Mouse (Mus musculus) neutrophil, adult 59 days (primary cell): ENCODE data around the gene Tmem40. TPM values are rescaled to one million over a fixed set of nuclear protein-coding genes. Genes with fewer than 3 reads are reported as not detected.

ENCODE experiments used
- total RNA-seq, 2 experiments: library from RNA; stranded (reverse); gene quantifications; 1 replicate in 1 of 2; 2 replicates in 1 of 2; pipeline ENCODE4 v1.2.4; 2023

The Tmem40 gene
- total RNA-seq, result 10 to 100 TPM; 52.4 to 60.3 TPM

DNA sequence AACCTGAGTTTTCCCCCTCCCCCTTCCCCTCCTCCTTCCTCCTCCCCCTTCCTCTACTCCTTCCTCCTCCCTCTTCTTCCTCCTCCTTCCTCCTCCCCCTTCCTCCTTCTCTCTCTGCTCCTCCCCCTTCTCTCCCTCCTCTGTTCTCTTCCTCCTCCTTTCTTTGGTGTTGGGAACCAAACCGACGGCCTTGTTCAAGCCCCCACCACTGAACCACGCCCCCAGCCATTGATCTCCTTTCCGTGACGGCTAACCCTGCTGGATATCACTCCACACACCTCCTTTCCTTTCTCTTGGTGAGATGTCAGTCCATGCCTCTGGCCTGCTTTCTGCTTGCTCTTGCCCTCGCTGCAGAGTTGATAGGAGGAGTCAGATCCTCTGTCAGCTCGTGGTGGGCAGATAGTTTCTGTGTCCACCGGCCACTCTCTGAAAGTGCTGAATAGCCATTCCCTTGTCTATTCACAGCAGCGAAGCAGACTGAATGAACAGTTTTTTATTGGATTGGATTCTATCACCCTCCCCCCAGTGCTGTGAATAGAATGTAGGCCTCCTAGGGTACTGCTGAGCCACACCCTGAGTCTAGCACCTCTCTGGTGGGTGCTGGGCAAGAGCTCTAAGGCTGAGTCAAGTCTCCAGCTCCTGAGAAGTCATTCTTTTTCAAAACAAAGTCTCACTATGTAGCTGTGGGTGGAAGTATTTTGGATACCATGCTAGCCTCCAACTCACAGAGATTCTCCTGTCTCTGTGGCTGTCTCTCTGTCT is at the start of gene Tmem40:
Gene Tmem40 (minus strand): TSS at position 416 of the 762 bp plus-strand sequence.

DNA sequence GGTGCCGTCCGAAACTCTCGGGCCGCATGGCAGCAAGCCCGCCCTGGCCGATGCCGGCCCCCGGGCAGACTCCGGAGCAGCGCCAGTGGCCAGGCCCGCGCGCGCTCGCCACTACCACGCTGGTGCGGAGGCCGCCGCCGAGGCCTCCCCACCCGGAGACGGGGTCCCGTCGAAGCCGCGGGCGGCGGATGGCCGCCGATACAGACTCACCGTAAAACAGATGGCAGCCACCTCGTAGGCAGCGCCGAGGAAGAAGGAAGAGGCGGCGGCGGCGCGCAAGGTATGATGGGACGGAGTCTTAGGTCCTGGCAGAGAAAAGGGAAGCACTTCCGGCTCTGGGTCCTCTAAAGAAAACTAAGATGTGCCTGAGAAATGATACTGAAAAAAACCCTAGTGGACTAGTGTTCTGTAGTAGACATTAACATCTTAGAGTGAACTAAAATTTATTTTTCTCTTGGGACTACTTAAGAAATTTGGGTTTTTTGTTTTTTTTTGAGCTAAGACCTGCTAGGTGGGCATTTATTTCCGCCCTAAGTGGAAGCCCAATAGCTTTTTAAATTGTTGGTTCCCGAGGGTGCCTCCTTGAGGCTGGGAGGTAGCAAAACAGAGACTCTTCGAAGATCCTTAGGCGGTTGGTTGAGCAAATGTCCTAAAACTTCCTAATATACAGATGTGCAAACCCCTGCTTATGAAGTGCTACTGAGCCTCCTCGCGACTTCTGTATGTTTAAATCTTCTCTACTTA is 46.5 kb upstream of the Tmem40 start, which contains the start of gene Rpl32:
Gene Rpl32 (minus strand): TSS at position 260 of the 744 bp plus-strand sequence.

DNA sequence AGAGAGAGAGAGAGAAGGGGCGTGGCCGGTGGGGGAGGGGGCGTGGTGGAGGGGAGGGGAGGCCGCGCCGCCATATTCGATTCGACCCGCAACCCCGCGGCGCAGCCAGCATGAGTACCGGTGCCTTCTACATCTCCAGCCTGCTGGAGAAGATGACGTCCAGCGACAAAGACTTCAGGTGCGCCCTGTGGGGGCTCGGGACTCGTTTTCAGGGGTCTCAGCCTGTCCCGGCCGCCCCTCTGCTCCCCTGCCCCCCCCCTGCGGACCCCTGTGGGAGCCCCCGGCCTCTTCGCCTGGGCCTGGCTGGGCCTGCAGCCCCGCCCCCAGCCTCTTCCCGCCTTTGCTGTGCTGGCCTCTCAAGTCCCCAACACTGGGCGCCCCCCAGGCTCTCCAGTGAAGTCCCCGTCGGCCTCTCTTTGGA is 12.3 kb upstream of the Tmem40 start, which contains the start of gene Cand2:
Gene Cand2 (plus strand): TSS at position 38 of the 421 bp plus-strand sequence.

Other genes starting within 250 kb of the Tmem40 start
- gene Tsen2, start 217.7 kb downstream of the Tmem40 start, total RNA-seq, result 1 to 10 TPM; 2.9 to 4.0 TPM
- not detected for gene Mkrn2os, start 169.8 kb downstream of the Tmem40 start, total RNA-seq
- 10 to 100 TPM; 13.5 to 19.0 TPM for gene Mkrn2, start 160.5 kb downstream of the Tmem40 start, total RNA-seq
- gene Raf1, start 85.8 kb downstream of the Tmem40 start, total RNA-seq, result 100 to 1,000 TPM; 246 to 249 TPM
- under 1 TPM; 0.38 to 0.40 TPM for gene Cand2, start 12.1 kb upstream of the Tmem40 start, total RNA-seq
- gene Rpl32, start 46.3 kb upstream of the Tmem40 start, total RNA-seq, result 100 to 1,000 TPM; 874 to 985 TPM
- not detected for gene Efcab12, start 76.0 kb upstream of the Tmem40 start, total RNA-seq
- gene Mbd4, start 91.0 kb upstream of the Tmem40 start, total RNA-seq, result 1 to 10 TPM; 8.9 to 9.1 TPM
- 1 to 10 TPM; 1.7 to 4.0 TPM for gene Ift122, start 91.1 kb upstream of the Tmem40 start, total RNA-seq
- not detected for gene Rho, start 169.3 kb upstream of the Tmem40 start, total RNA-seq
- not detected for gene H1foo, start 182.5 kb upstream of the Tmem40 start, total RNA-seq
- gene Plxnd1, start 232.6 kb upstream of the Tmem40 start, total RNA-seq, result 100 to 1,000 TPM in 1 of 2 experiments, 10 to 100 TPM in 1; 83.1 to 142 TPM